Mouse (Mus musculus): ENCODE results near the gene Agk. TPM values are rescaled to one million over a fixed set of nuclear protein-coding genes. Genes with fewer than 3 reads are reported as not detected.

The Agk gene
- polyA plus RNA-seq, 1 experiment from 2014 or later = 64.0 TPM

- no peak overlapping the region for H3K9ac ChIP-seq (replicated peaks; ENCODE audit: low read depth, low read length)
- 48% methylated on average over 1 of the region's 1 CpGs for WGBS
- H3K4me1 ChIP-seq (replicated peaks; ENCODE audit: control insufficient read depth, insufficient read depth, low read length) = peaks cover 8% of the 10 kb centered on the region
- H3K27ac ChIP-seq (ENCODE audit: low read length) = peak overlapping the region; percentile 49; the same call in 1 of the 2 replicates
- H3K36me3 ChIP-seq (ENCODE audit: control insufficient read depth, insufficient read depth) = no peaks in the 10 kb centered on the region
- H3K27me3 ChIP-seq (replicated peaks; ENCODE audit: control insufficient read depth, insufficient read depth, low read length) = no peaks in the 10 kb centered on the region
- no peak overlapping the region for H3K4me3 ChIP-seq (replicated peaks; ENCODE audit: low read length)
- no peak; the same call in 1 of the 2 replicates for ATAC-seq
- H3K9me3 ChIP-seq (ENCODE audit: control insufficient read depth, low read length) = no peaks in the 10 kb centered on the region
- H3K4me2 ChIP-seq (ENCODE audit: low read length) = no peak overlapping the region
Measured at GRCm38 (mm10) chr6:40347772-40348111, 22.8 kb downstream of the Agk start.

DNA sequence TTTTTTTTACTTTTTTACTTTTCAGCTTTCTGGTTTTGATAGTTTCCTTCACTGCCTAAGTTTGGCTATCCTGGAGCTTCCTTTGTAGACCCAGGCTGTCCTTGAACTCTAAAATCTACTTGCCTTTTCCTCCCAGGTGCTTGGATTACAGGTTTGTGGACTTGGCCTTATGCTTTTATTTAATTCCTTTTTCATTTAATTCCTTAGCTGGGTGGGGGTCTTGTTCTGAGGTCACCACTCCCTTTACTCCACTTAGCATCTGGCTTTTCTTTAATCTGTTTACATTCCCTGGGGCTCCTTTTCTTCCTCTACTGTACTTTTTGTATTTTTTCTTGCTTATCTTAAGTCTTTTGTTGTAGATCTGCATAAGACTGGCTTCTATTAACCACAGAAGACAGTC lies 25.1 kb downstream of the Agk start:
- no peak for ATAC-seq

DNA sequence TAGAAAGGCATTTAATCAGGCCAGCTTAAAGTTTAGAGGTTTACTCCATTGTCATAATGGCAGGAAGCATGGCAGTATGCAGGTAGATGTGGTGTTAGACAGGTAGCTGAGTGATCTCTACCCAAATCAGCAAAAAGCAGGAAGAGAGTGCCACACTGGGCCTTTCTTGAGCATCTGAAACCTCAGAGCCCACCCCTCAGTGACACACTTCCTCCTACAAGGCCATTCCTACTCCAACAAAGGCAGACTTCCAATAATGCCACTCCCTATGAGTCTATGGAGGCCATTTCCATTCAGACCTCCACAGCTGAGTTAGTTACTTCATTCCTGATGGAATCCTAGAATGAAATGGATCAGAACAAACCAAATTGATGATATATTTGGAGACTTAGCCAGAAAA lies 25.9 kb downstream of the Agk start:
- Histone ChIP-seq H3K9ac (replicated peaks; ENCODE audit: low read depth, low read length) (no peak overlapping the region), H3K4me2 (ENCODE audit: low read length) (no peak overlapping the region), H3K4me1 (replicated peaks; ENCODE audit: control insufficient read depth, insufficient read depth, low read length) (peaks cover 8% of the 10 kb centered on the region), H3K9me3 (ENCODE audit: control insufficient read depth, low read length) (no peaks in the 10 kb centered on the region), H3K36me3 (ENCODE audit: control insufficient read depth, insufficient read depth) (0 out of 2 replicates have a peak, but pooled peaks cover 2% of the 10 kb centered on the region), H3K4me3 (replicated peaks; ENCODE audit: low read length) (no peak overlapping the region), H3K27me3 (replicated peaks; ENCODE audit: control insufficient read depth, insufficient read depth, low read length) (no peaks in the 10 kb centered on the region), H3K27ac (ENCODE audit: low read length) (no peak overlapping the region)
- ATAC-seq = no peak

More for the DNA sequence above, 25.1 kb downstream of the Agk start:
- 0 out of 2 replicates have a peak, but pooled peaks cover 2% of the 10 kb centered on the region for H3K36me3 ChIP-seq (ENCODE audit: control insufficient read depth, insufficient read depth)
- H3K4me1 ChIP-seq (replicated peaks; ENCODE audit: control insufficient read depth, insufficient read depth, low read length) = peaks cover 8% of the 10 kb centered on the region
- H3K4me2 ChIP-seq (ENCODE audit: low read length) = no peak overlapping the region
- no peaks in the 10 kb centered on the region for H3K27me3 ChIP-seq (replicated peaks; ENCODE audit: control insufficient read depth, insufficient read depth, low read length)
- no peak overlapping the region for H3K4me3 ChIP-seq (replicated peaks; ENCODE audit: low read length)
- H3K27ac ChIP-seq (ENCODE audit: low read length) = no peak overlapping the region
- H3K9ac ChIP-seq (replicated peaks; ENCODE audit: low read depth, low read length) = no peak overlapping the region
- H3K9me3 ChIP-seq (ENCODE audit: control insufficient read depth, low read length) = no peaks in the 10 kb centered on the region

GRCm38 (mm10) chr6:40353360-40353759 lies 28.4 kb downstream of the Agk start:
- no peaks in the 10 kb centered on the region for H3K9me3 ChIP-seq (ENCODE audit: control insufficient read depth, low read length)
- no peak overlapping the region for H3K4me2 ChIP-seq (ENCODE audit: low read length)
- WGBS = 96% methylated on average over 7 of the region's 7 CpGs
- H3K4me3 ChIP-seq (replicated peaks; ENCODE audit: low read length) = no peak overlapping the region
- no peak overlapping the region for H3K27ac ChIP-seq (ENCODE audit: low read length)
- no peaks in the 10 kb centered on the region for H3K27me3 ChIP-seq (replicated peaks; ENCODE audit: control insufficient read depth, insufficient read depth, low read length)
- no peaks in the 10 kb centered on the region for H3K4me1 ChIP-seq (replicated peaks; ENCODE audit: control insufficient read depth, insufficient read depth, low read length)
- no peak for ATAC-seq
- no peak overlapping the region for H3K9ac ChIP-seq (replicated peaks; ENCODE audit: low read depth, low read length)
- H3K36me3 ChIP-seq (ENCODE audit: control insufficient read depth, insufficient read depth) = 0 out of 2 replicates have a peak, but pooled peaks cover 2% of the 10 kb centered on the region

GRCm38 (mm10) chr6:40371031-40371430 lies 46.1 kb downstream of the Agk start:
- 0 out of 2 replicates have a peak, but pooled peaks have one; percentile 15 for ATAC-seq
- Histone ChIP-seq H3K4me1 (replicated peaks; ENCODE audit: control insufficient read depth, insufficient read depth, low read length) (no peaks in the 10 kb centered on the region), H3K9ac (replicated peaks; ENCODE audit: low read depth, low read length) (no peak overlapping the region), H3K4me2 (ENCODE audit: low read length) (no peak overlapping the region), H3K27ac (ENCODE audit: low read length) (no peak overlapping the region), H3K27me3 (replicated peaks; ENCODE audit: control insufficient read depth, insufficient read depth, low read length) (no peaks in the 10 kb centered on the region), H3K4me3 (replicated peaks; ENCODE audit: low read length) (no peak overlapping the region), H3K9me3 (ENCODE audit: control insufficient read depth, low read length) (no peaks in the 10 kb centered on the region), H3K36me3 (ENCODE audit: control insufficient read depth, insufficient read depth) (0 out of 2 replicates have a peak, but pooled peaks cover 4% of the 10 kb centered on the region)
- WGBS = 84% methylated on average over 6 of the region's 6 CpGs

GRCm38 (mm10) chr6:40380181-40380580 lies 55.2 kb downstream of the Agk start:
- Histone ChIP-seq H3K27me3 (replicated peaks; ENCODE audit: control insufficient read depth, insufficient read depth, low read length) (no peaks in the 10 kb centered on the region), H3K36me3 (ENCODE audit: control insufficient read depth, insufficient read depth) (peaks cover 12% of the 10 kb centered on the region), H3K9me3 (ENCODE audit: control insufficient read depth, low read length) (no peaks in the 10 kb centered on the region), H3K4me1 (replicated peaks; ENCODE audit: control insufficient read depth, insufficient read depth, low read length) (no peaks in the 10 kb centered on the region), H3K9ac (replicated peaks; ENCODE audit: low read depth, low read length) (no peak overlapping the region), H3K27ac (ENCODE audit: low read length) (no peak overlapping the region), H3K4me2 (ENCODE audit: low read length) (no peak overlapping the region), H3K4me3 (replicated peaks; ENCODE audit: low read length) (no peak overlapping the region)
- no peak for ATAC-seq
- WGBS = 86% methylated on average over 3 of the region's 3 CpGs

GRCm38 (mm10) chr6:40381908-40382307 lies 56.9 kb downstream of the Agk start:
- Histone ChIP-seq H3K4me1 (replicated peaks; ENCODE audit: control insufficient read depth, insufficient read depth, low read length) (no peaks in the 10 kb centered on the region), H3K27ac (ENCODE audit: low read length) (no peak overlapping the region), H3K4me2 (ENCODE audit: low read length) (no peak overlapping the region), H3K9ac (replicated peaks; ENCODE audit: low read depth, low read length) (no peak overlapping the region), H3K36me3 (ENCODE audit: control insufficient read depth, insufficient read depth) (peaks cover 9% of the 10 kb centered on the region), H3K9me3 (ENCODE audit: control insufficient read depth, low read length) (no peaks in the 10 kb centered on the region), H3K27me3 (replicated peaks; ENCODE audit: control insufficient read depth, insufficient read depth, low read length) (no peaks in the 10 kb centered on the region), H3K4me3 (replicated peaks; ENCODE audit: low read length) (no peak overlapping the region)
- 97% methylated on average over 4 of the region's 4 CpGs for WGBS
- ATAC-seq = no peak

DNA sequence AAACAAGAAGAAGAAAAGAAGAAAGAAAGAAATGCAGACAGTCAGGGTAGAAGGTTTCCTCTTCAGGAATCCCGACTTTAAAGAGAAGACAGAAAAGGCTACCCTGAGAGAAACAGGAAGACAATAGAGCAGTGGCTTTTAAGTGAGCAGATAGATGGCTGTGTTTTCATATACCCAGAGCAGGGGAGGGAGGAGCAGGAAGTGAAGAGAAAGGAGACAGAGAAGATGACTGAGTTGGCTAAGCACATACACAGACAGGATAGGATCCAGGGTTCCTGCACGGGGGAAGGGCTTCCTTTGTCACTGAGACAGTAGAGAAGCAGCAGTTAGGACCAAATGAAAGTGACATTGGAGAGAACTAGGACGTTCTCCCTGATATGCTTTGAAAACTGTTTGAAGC lies 60.7 kb downstream of the Agk start:
- Histone ChIP-seq H3K4me2 (ENCODE audit: low read length) (no peak overlapping the region), H3K27me3 (replicated peaks; ENCODE audit: control insufficient read depth, insufficient read depth, low read length) (no peaks in the 10 kb centered on the region), H3K9me3 (ENCODE audit: control insufficient read depth, low read length) (no peaks in the 10 kb centered on the region), H3K9ac (replicated peaks; ENCODE audit: low read depth, low read length) (no peak overlapping the region), H3K27ac (ENCODE audit: low read length) (no peak overlapping the region), H3K4me3 (replicated peaks; ENCODE audit: low read length) (no peak overlapping the region), H3K36me3 (ENCODE audit: control insufficient read depth, insufficient read depth) (peaks cover 4% of the 10 kb centered on the region; the same call in 1 of the 2 replicates), H3K4me1 (replicated peaks; ENCODE audit: control insufficient read depth, insufficient read depth, low read length) (no peaks in the 10 kb centered on the region)
- WGBS = 56% methylated on average over 3 of the region's 3 CpGs
- ATAC-seq = no peak

GRCm38 (mm10) chr6:40388660-40389059 lies 63.7 kb downstream of the Agk start:
- Histone ChIP-seq H3K9ac (replicated peaks; ENCODE audit: low read depth, low read length) (no peak overlapping the region), H3K27ac (ENCODE audit: low read length) (no peak overlapping the region), H3K4me3 (replicated peaks; ENCODE audit: low read length) (no peak overlapping the region), H3K4me2 (ENCODE audit: low read length) (no peak overlapping the region), H3K36me3 (ENCODE audit: control insufficient read depth, insufficient read depth) (no peaks in the 10 kb centered on the region), H3K27me3 (replicated peaks; ENCODE audit: control insufficient read depth, insufficient read depth, low read length) (no peaks in the 10 kb centered on the region), H3K4me1 (replicated peaks; ENCODE audit: control insufficient read depth, insufficient read depth, low read length) (peaks cover 7% of the 10 kb centered on the region), H3K9me3 (ENCODE audit: control insufficient read depth, low read length) (no peaks in the 10 kb centered on the region)
- no peak for ATAC-seq
- 66% methylated on average over 4 of the region's 4 CpGs for WGBS

DNA sequence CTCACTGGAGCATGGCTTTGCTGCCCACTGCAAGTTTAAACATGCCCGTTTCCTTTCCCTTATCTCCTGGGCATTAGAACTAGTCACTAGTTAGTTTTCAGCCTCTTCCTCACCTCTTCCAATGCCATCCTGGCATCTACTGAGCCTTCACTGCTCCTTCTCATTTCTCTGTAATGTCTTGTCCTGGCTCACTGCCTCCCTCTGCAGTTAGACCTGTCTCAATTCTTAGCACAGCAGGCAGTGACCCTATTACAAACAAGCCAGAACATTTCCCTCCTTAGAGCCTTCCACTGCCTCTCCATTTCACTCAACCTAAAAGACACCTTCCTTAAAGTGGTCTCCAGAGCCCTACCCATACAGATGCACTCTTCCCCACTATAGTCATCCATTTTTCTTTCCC lies 66.0 kb downstream of the Agk start:
- no peak overlapping the region for H3K27ac ChIP-seq (ENCODE audit: low read length)
- 95% methylated on average over 1 of the region's 1 CpGs for WGBS
- no peak overlapping the region for H3K4me3 ChIP-seq (replicated peaks; ENCODE audit: low read length)
- no peaks in the 10 kb centered on the region for H3K27me3 ChIP-seq (replicated peaks; ENCODE audit: control insufficient read depth, insufficient read depth, low read length)
- no peak overlapping the region for H3K4me2 ChIP-seq (ENCODE audit: low read length)
- H3K9me3 ChIP-seq (ENCODE audit: control insufficient read depth, low read length) = no peaks in the 10 kb centered on the region
- no peak for ATAC-seq
- H3K36me3 ChIP-seq (ENCODE audit: control insufficient read depth, insufficient read depth) = no peaks in the 10 kb centered on the region
- H3K9ac ChIP-seq (replicated peaks; ENCODE audit: low read depth, low read length) = no peak overlapping the region
- peaks cover 7% of the 10 kb centered on the region for H3K4me1 ChIP-seq (replicated peaks; ENCODE audit: control insufficient read depth, insufficient read depth, low read length)
